In the genomic region with DNA sequence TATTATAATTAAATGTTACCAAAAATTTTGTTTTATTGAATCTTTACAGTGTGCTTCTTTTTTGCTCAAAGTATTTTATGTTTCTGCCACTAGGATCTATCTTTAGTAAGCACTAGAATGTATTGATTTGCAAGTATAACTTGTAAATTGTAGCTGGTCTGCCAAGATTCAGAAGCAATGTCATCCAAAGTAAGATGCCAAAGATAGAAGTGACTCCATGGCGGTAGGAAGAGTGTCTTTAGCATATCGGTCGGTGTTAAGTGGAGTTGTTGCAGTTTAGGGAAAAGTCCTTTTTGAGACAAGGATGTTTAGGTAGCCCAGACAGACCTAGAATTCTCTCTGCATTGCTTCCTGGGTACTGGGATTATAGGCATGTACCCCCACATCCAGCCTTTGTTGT, we compare ENCODE assay signal across 20 mouse cellular contexts. TPM values are rescaled to one million over a fixed set of nuclear protein-coding genes. Genes with fewer than 3 reads are reported as not detected.
"Had no signal": no experiment of that assay in that cellular context is flagged by ENCODE, and none has a peak within 500 bp of the region (broad histone marks: within the 10 kb centered on the region; RNA-seq: fewer than 3 reads in every experiment).

No protein-coding gene starts in this region.

- H3K27ac ChIP-seq: lung, embryonic 15.5 days; macrophage; midbrain, embryonic 13.5 days; midbrain, embryonic 15.5 days; neural tube, embryonic 12.5 days; stomach, embryonic 15.5 days; stomach, postnatal 0 days had no signal

- DNase-seq: lung, adult 2 months; lung, postnatal 14 days; lung, postnatal 36 days; right cerebral cortex, postnatal 14 days; thymus, adult 2 months; thymus, postnatal 25 days; thymus, postnatal 4 days had no signal

- ATAC-seq: lung, postnatal 0 days; midbrain, embryonic 13.5 days; midbrain, embryonic 15.5 days had no signal

- H3K4me1 ChIP-seq: lung, embryonic 15.5 days; midbrain, embryonic 13.5 days; midbrain, embryonic 15.5 days; neural tube, embryonic 12.5 days; stomach, embryonic 15.5 days had no signal

- H3K9ac ChIP-seq: lung, embryonic 15.5 days; midbrain, embryonic 13.5 days; midbrain, embryonic 15.5 days; neural tube, embryonic 12.5 days; stomach, embryonic 15.5 days had no signal

- H3K4me3 ChIP-seq: lung, embryonic 15.5 days; megakaryocyte, embryonic 14.5 days; midbrain, embryonic 13.5 days; midbrain, embryonic 15.5 days; neural tube, embryonic 12.5 days; stomach, embryonic 15.5 days had no signal

- H3K9me3 ChIP-seq: lung, embryonic 15.5 days; megakaryocyte, embryonic 14.5 days; midbrain, embryonic 13.5 days; midbrain, embryonic 15.5 days; neural tube, embryonic 12.5 days; stomach, embryonic 15.5 days had no signal

- H3K27me3 ChIP-seq: lung, embryonic 15.5 days; megakaryocyte, embryonic 14.5 days; midbrain, embryonic 13.5 days; midbrain, embryonic 15.5 days; neural tube, embryonic 12.5 days; stomach, embryonic 15.5 days had no signal

- H3K4me2 ChIP-seq: lung, embryonic 15.5 days; midbrain, embryonic 11.5 days; midbrain, embryonic 13.5 days; midbrain, embryonic 15.5 days; neural tube, embryonic 12.5 days; stomach, embryonic 15.5 days had no signal

RNA-seq across cellular contexts. Expression of gene Marveld3, which starts 55.1 kb away (rescaled TPM):
- total RNA-seq: megakaryocyte progenitor cell, adult 5-6 weeks; monocyte, adult 5-6 weeks; neutrophil, adult 5-6 weeks had no signal
- polyA plus RNA-seq: macrophage had no signal
